ENCODE assay signal across 8 mouse cellular contexts in genomic region chr17:17449441-17449770, GRCm38 (mm10). TPM values are rescaled to one million over a fixed set of nuclear protein-coding genes. Genes with fewer than 3 reads are reported as not detected.
DNase-seq lines count a peak whose midpoint lies in the region; ATAC-seq and TF ChIP-seq lines count a peak whose summit lies in the region.

No protein-coding gene starts in this region.

- H3K4me3 ChIP-seq in forebrain, embryonic 12.5 days (replicated peaks), result 0 out of 2 replicates have a peak overlapping the region, but pooled peaks have one; percentile 28
- H3K4me3 ChIP-seq in intestine, embryonic 14.5 days (ENCODE audit: low read depth, low read length), result no peak overlapping the region
- H3K4me3 ChIP-seq in lung, embryonic 14.5 days (ENCODE audit: low read depth, low read length), result peak overlapping the region; percentile 32; the same call in 1 of the 2 replicates
- H3K4me3 ChIP-seq in stomach, embryonic 15.5 days (replicated peaks), result peak overlapping the region; percentile 36; the same call in 1 of the 2 replicates

- no peaks in the 10 kb centered on the region for H3K9me3 ChIP-seq in forebrain, embryonic 12.5 days
- no peaks in the 10 kb centered on the region for H3K9me3 ChIP-seq in intestine, embryonic 14.5 days (ENCODE audit: control insufficient read depth, low read length)
- no peaks in the 10 kb centered on the region for H3K9me3 ChIP-seq in lung, embryonic 14.5 days (ENCODE audit: low read depth, low read length)
- no peaks in the 10 kb centered on the region for H3K9me3 ChIP-seq in stomach, embryonic 15.5 days

- H3K27ac ChIP-seq in forebrain, embryonic 12.5 days, result peak overlapping the region; percentile 78
- H3K27ac ChIP-seq in intestine, embryonic 14.5 days (ENCODE audit: low read depth), result no peak overlapping the region
- no peak overlapping the region for H3K27ac ChIP-seq in lung, embryonic 14.5 days (ENCODE audit: low read depth)
- H3K27ac ChIP-seq in stomach, embryonic 15.5 days, result no peak overlapping the region

- H3K9ac ChIP-seq in forebrain, embryonic 12.5 days, result no peak overlapping the region
- no peak overlapping the region for H3K9ac ChIP-seq in intestine, embryonic 14.5 days (ENCODE audit: low read length)
- H3K9ac ChIP-seq in lung, embryonic 14.5 days, result peak overlapping the region; percentile 48; the same call in 1 of the 2 replicates
- H3K9ac ChIP-seq in stomach, embryonic 15.5 days, result no peak overlapping the region

- H3K27me3 ChIP-seq in forebrain, embryonic 12.5 days, result no peaks in the 10 kb centered on the region
- no peaks in the 10 kb centered on the region for H3K27me3 ChIP-seq in intestine, embryonic 14.5 days (replicated peaks; ENCODE audit: control insufficient read depth, insufficient read depth, low read length)
- no peaks in the 10 kb centered on the region for H3K27me3 ChIP-seq in lung, embryonic 14.5 days (ENCODE audit: insufficient read depth, low read length)
- H3K27me3 ChIP-seq in stomach, embryonic 15.5 days (replicated peaks), result no peaks in the 10 kb centered on the region

- peak overlapping the region; percentile 50 for H3K4me2 ChIP-seq in forebrain, embryonic 12.5 days
- peak overlapping the region; percentile 67 for H3K4me2 ChIP-seq in intestine, embryonic 14.5 days (ENCODE audit: low read length)
- peak overlapping the region; percentile 67 for H3K4me2 ChIP-seq in lung, embryonic 14.5 days
- H3K4me2 ChIP-seq in stomach, embryonic 15.5 days, result peak overlapping the region; percentile 61

- no peak for TF ChIP-seq CTCF in lung, embryonic 14.5 days (IDR thresholded peaks at IDR 0.05; ENCODE audit: low read depth)

- 4% methylated on average over 5 of the region's 5 CpGs for WGBS in forebrain, embryonic 12.5 days
- 11% methylated on average over 5 of the region's 5 CpGs for WGBS in intestine, embryonic 14.5 days
- 18% methylated on average over 5 of the region's 5 CpGs for WGBS in lung, embryonic 14.5 days
- WGBS in stomach, embryonic 15.5 days, result 12% methylated on average over 5 of the region's 5 CpGs

- peak; percentile 40; the same call in 1 of the 2 replicates for ATAC-seq in forebrain, embryonic 12.5 days (ENCODE audit: low FRiP score)
- ATAC-seq in intestine, embryonic 14.5 days (replicated peaks; ENCODE audit: low FRiP score, low TSS enrichment, low read depth), result no peak
- no peak for ATAC-seq in lung, embryonic 14.5 days (ENCODE audit: insufficient read depth)
- no peak for ATAC-seq in stomach, embryonic 15.5 days (ENCODE audit: insufficient read depth, low FRiP score, low read depth)

- H3K36me3 ChIP-seq in forebrain, embryonic 12.5 days (replicated peaks), result peaks cover 7% of the 10 kb centered on the region
- no peaks in the 10 kb centered on the region for H3K36me3 ChIP-seq in intestine, embryonic 14.5 days (ENCODE audit: control insufficient read depth, insufficient read depth, low read length)
- no peaks in the 10 kb centered on the region for H3K36me3 ChIP-seq in lung, embryonic 14.5 days (ENCODE audit: insufficient read depth)
- no peaks in the 10 kb centered on the region for H3K36me3 ChIP-seq in stomach, embryonic 15.5 days

- peak; percentile 14 to 38 for DNase-seq in cerebellum, postnatal 10 days
- DNase-seq in cerebellum, adult 8-10 months, result no peak
- peak; percentile 26 for DNase-seq in Muller cell, postnatal 12 days (ENCODE audit: inconsistent ontology term)
- no peak for DNase-seq in intestine, embryonic 14.5 days (ENCODE audit: low spot score)
- peak; percentile 18 for DNase-seq in lung, embryonic 14.5 days
- DNase-seq in right cerebral cortex, adult 18-20 months, result no peak

- H3K4me1 ChIP-seq in forebrain, embryonic 12.5 days, result peaks cover 23% of the 10 kb centered on the region
- peaks cover 12% of the 10 kb centered on the region for H3K4me1 ChIP-seq in intestine, embryonic 14.5 days (replicated peaks; ENCODE audit: control insufficient read depth, insufficient read depth, low read length)
- no peaks in the 10 kb centered on the region for H3K4me1 ChIP-seq in lung, embryonic 14.5 days (ENCODE audit: insufficient read depth)
- peaks cover 12% of the 10 kb centered on the region; the same call in 1 of the 2 replicates for H3K4me1 ChIP-seq in stomach, embryonic 15.5 days

RNA-seq across cellular contexts. Expression of gene Lix1, which starts 46.9 kb away (rescaled TPM):
- polyA plus RNA-seq in forebrain, embryonic 12.5 days (2016; fragmentation: Nextera tagmentation; extraction: Ambion mirVana), result 86.6 and 87.2 TPM in 2 replicates
- polyA plus RNA-seq in intestine, embryonic 14.5 days (2014; fragmentation: Nextera tagmentation; extraction: Ambion mirVana), result 4.1 and 5.8 TPM in 2 replicates
- polyA plus RNA-seq in lung, embryonic 14.5 days (2014; fragmentation: Nextera tagmentation; extraction: Ambion mirVana), result 0.26 and 0.60 TPM in 2 replicates
- 5.1 and 5.4 TPM in 2 replicates for polyA plus RNA-seq in stomach, embryonic 15.5 days (2015; fragmentation: Nextera tagmentation; extraction: Ambion mirVana)

Comparison
In these comparisons a context has a peak if more than half of its experiments do, and no peak if none do; other contexts are left out.
1. DNase-seq: peak in cerebellum, postnatal 10 days (2 of 2), Muller cell, postnatal 12 days (single experiment) and lung, embryonic 14.5 days (single experiment); none in cerebellum, adult 8-10 months (single experiment), intestine, embryonic 14.5 days (single experiment) and right cerebral cortex, adult 18-20 months (single experiment).
2. RNA of gene Lix1, which starts 46.9 kb away (polyA plus RNA-seq): 86.6 to 87.2 TPM in forebrain, embryonic 12.5 days; 5.1 to 5.4 TPM in stomach, embryonic 15.5 days, 4.1 to 5.8 TPM in intestine, embryonic 14.5 days and 0.26 to 0.60 TPM in lung, embryonic 14.5 days; every median in the first group is over 10 times any median in the second.
3. Peak in every context shown above with its lines, with median percentiles within 50 percentile points of each other: H3K4me2 ChIP-seq.